Mouse (Mus musculus) mature B cell (primary cell): ENCODE results near the gene Gm20838.
"Not testable (repeated sequence)": the region's sequence is repeated elsewhere in the genome, so short reads cannot be mapped to it uniquely, and the experiment has no call there.

ENCODE experiments used
- in situ Hi-C: fragments of 300-500 bp; cut with MboI; formaldehyde crosslinking; loops from 2 replicates; pipeline ENCODE4 v1.14.3; 2019

The Gm20838 gene

DNA sequence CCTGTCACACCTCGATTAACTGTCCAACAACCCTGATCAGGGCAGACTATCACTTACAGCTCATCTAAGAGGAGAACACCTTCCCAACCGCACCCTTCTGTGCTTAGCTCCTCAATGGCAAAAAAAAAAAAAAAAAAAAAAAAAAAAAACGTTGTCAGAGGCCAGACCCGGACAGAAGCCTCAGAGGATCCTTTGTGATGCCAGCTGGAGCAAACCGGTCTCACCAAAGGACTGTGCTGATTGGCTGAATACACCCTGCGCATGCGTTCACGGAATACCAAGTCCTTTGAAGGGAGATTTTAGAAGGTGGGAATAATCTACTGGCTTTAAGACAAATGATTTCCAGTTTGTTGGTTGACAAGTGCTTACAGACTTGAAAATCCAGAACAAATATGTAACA lies at the start of gene Gm20838:
Gm20838 (minus strand) TSS at position 101 of the 400 bp plus-strand sequence.
- in situ Hi-C loops, result not testable (repeated sequence)
